Mouse (Mus musculus) heart, adult 2 months (tissue): ENCODE results near the gene Fndc10. TPM values are rescaled to one million over a fixed set of nuclear protein-coding genes. Genes with fewer than 3 reads are reported as not detected.
"Not testable (repeated sequence)": the region's sequence is repeated elsewhere in the genome, so short reads cannot be mapped to it uniquely, and the experiment has no call there.

Source experiments
- DNase-seq, 2 experiments: peaks; one replicate each; pipeline ENCODE4 v3.0.0; 2021
- H3K27ac ChIP-seq: fragments of 200-600 bp; 2 replicates; pipeline ENCODE4 v1.8.1; 2022
- H3K27me3 ChIP-seq: fragments of 200-500 bp; 2 replicates; pipeline ENCODE4 v1.6.1; 2012; ENCODE audit warnings: mild to moderate bottlenecking, low read length, inconsistent platforms, mixed read lengths; ENCODE audit not compliant: control insufficient read depth, insufficient read depth
- H3K36me3 ChIP-seq: fragments of 200-500 bp; 2 replicates; pipeline ENCODE4 v1.6.1; 2012; ENCODE audit warnings: low read length, inconsistent platforms; ENCODE audit not compliant: control insufficient read depth, insufficient read depth
- H3K4me1 ChIP-seq: fragments of 200-500 bp; 2 replicates; pipeline ENCODE4 v1.6.1; 2011; ENCODE audit warnings: low read length; ENCODE audit not compliant: control insufficient read depth, insufficient read depth
- H3K4me3 ChIP-seq: fragments of 200-600 bp; 2 replicates; pipeline ENCODE4 v1.8.1; 2022
- H3K79me2 ChIP-seq: fragments of 200-500 bp; replicated peaks from 2 replicates; pipeline ENCODE4 v1.6.1; 2012; ENCODE audit warnings: mild to moderate bottlenecking, inconsistent platforms, low read length, moderate library complexity, mixed read lengths; ENCODE audit not compliant: control insufficient read depth, insufficient read depth
- H3K9ac ChIP-seq: fragments of 200-500 bp; 2 replicates; pipeline ENCODE4 v1.6.1; 2012; ENCODE audit warnings: low read depth, mild to moderate bottlenecking, control low read depth, inconsistent platforms, low read length, mixed read lengths
- CTCF ChIP-seq: fragments of 200-600 bp; IDR thresholded peaks from 2 replicates; pipeline ENCODE4 v1.8.1; 2022; ENCODE audit warnings: antibody characterized with exemption, mild to moderate bottlenecking, moderate library complexity
- EP300 ChIP-seq: fragments of 200-500 bp; IDR thresholded peaks from 2 replicates; pipeline ENCODE4 v1.6.1; 2011; ENCODE audit warnings: low read depth, low read length, control low read depth; ENCODE audit not compliant: insufficient read depth
- POLR2A ChIP-seq: fragments of 200-500 bp; IDR thresholded peaks from 2 replicates; pipeline ENCODE4 v1.6.1; 2011; ENCODE audit warnings: mild to moderate bottlenecking, low read depth, low read length, control low read depth; ENCODE audit not compliant: insufficient read depth
- WGBS: fragments of 180-500 bp; shearing (Covaris S2); methylation state at CpG from one replicate; pipeline ENCODE4 v1.1.7; 2018; 5-methylcytosine and 5-hydroxymethylcytosine counted together
- intact Hi-C: fragments of 180-260 bp; cut with DNase I; formaldehyde crosslinking; loops from one replicate; pipeline ENCODE4 v1.15.1; 2025
- polyA plus RNA-seq: library from polyadenylated mRNA; depleted of rRNA; stranded (reverse); fragments of >200 nt; gene quantifications from 2 replicates; pipeline ENCODE4 v1.2.3, GENCODE M21; 2012
- total RNA-seq, 2 experiments: library from RNA; stranded (reverse); gene quantifications; 2 replicates each; pipeline ENCODE4 v1.2.3; 2021

Gene Fndc10
- total and polyA plus RNA-seq, 3 experiments: 1.2 to 3.9 (median 1.5) TPM

DNA sequence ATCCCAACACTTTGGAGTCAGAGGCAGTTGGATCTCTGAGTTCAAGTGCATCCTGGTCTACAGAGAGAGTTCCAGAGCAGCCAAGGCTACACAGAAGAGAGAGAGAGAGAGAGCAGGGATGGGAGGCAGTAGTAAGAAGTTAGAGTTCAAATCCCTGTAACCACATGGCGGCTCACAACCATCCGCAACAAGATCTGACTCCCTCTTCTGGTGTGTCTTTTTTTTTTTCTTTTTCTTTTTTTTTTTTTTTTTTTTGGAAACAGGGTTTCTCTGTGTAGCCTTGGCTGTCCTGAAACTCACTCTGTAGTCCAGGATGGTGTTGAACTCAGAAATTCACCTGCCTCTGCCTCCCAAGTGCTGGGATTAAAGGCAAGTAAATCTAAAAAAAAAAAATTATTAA, 22.1 kb upstream of the Fndc10 start:
- no peak overlapping the region for H3K9ac ChIP-seq
- no peak overlapping the region for H3K4me3 ChIP-seq
- H3K4me1 ChIP-seq: peaks cover 3% of the 10 kb centered on the region; the same call in 1 of the 2 replicates
- intact Hi-C loops: no loop called here
- no peaks in the 10 kb centered on the region for H3K27me3 ChIP-seq
- no peak for DNase-seq
- no peaks in the 10 kb centered on the region for H3K36me3 ChIP-seq
- WGBS: 57% methylated on average over 2 of the region's 2 CpGs
- H3K79me2 ChIP-seq: 0 out of 2 replicates have a peak, but pooled peaks cover 2% of the 10 kb centered on the region
- no peak for TF ChIP-seq POLR2A
- TF ChIP-seq CTCF: no peak
- TF ChIP-seq EP300: no peak
- no peak overlapping the region for H3K27ac ChIP-seq

DNA sequence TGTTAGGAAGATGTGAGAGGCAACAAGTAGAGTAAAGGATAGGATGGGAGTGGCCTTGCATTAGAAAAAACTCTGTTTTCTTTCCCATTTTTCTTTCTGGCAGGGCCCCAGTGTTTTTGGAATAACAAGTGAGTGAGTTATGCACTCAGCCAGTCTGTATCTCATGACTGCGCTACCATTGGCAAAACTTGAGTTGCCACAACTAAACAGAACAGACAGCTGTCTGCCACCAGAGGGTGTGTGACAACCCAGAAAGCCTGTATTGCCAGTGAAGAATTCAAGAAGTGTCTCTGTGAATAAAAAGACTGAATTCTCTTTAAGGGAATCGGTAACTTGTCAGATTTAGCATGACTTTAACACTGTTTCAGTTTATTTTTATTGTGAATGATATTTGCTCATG, 18.2 kb upstream of the Fndc10 start:
- no peak for DNase-seq
- TF ChIP-seq CTCF (peak; percentile 69), POLR2A (no peak), EP300 (no peak)
- no peaks in the 10 kb centered on the region for H3K36me3 ChIP-seq
- no peaks in the 10 kb centered on the region for H3K4me1 ChIP-seq
- no peak overlapping the region for H3K9ac ChIP-seq
- intact Hi-C loops: no loop called here
- no peak overlapping the region for H3K27ac ChIP-seq
- 51% methylated on average over 2 of the region's 2 CpGs for WGBS
- H3K4me3 ChIP-seq: no peak overlapping the region
- H3K79me2 ChIP-seq: no peaks in the 10 kb centered on the region
- H3K27me3 ChIP-seq: no peaks in the 10 kb centered on the region

DNA sequence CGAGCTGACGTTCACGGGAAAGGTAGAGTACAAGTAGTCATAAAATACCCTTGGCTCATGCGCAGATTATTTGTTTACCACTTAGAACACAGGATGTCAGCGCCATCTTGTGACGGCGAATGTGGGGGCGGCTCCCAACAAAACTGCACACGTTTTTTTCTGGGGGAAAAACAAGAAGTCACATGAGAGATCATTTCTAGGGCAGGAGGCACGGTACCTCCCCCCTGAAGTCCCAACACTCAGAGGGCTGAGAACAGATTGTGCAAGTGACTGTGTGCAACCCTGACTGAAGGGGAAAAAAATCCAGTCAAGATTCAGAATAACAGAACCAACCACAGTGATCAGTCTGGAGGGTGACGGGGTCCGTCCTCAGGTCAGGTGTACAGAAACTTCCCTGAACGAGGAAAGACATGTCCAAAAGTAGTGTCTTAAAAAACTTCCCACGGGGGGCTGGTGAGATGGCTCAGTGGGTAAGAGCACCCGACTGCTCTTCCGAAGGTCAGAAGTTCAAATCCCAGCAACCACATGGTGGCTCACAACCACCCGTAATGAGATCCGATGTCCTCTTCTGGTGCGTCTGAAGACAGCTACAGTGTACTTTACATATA, 10.4 kb upstream of the Fndc10 start:
- 84% methylated on average over 16 of the region's 19 CpGs for WGBS
- intact Hi-C loops, H3K4me3 ChIP-seq, H3K36me3 ChIP-seq, H3K27ac ChIP-seq, H3K4me1 ChIP-seq, DNase-seq, H3K27me3 ChIP-seq, H3K79me2 ChIP-seq, H3K9ac ChIP-seq: not testable (repeated sequence)

DNA sequence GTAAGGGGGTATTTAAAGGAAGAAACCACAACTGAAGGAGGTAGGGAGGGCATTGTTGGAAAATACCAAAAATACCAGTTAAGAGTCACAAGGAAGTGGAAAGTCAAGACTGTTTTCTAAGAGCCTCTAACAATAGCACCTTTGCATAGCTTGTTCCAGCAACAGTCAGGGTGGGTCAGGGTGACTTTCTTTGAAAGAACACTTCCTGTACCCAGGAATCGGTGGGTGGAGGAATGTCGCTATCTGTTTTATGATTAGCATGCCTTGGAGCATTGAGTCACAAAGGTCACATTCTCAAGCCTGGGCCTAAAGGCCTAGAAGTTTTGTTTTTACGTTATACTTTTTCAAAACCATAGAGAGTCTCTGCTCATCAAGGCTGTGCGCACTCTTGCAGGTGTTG, 6.4 kb upstream of the Fndc10 start:
- H3K4me1 ChIP-seq, H3K4me3 ChIP-seq, H3K9ac ChIP-seq, H3K36me3 ChIP-seq, intact Hi-C loops, DNase-seq, H3K27me3 ChIP-seq, H3K79me2 ChIP-seq, H3K27ac ChIP-seq: not testable (repeated sequence)
- 62% methylated on average over 4 of the region's 4 CpGs for WGBS

DNA sequence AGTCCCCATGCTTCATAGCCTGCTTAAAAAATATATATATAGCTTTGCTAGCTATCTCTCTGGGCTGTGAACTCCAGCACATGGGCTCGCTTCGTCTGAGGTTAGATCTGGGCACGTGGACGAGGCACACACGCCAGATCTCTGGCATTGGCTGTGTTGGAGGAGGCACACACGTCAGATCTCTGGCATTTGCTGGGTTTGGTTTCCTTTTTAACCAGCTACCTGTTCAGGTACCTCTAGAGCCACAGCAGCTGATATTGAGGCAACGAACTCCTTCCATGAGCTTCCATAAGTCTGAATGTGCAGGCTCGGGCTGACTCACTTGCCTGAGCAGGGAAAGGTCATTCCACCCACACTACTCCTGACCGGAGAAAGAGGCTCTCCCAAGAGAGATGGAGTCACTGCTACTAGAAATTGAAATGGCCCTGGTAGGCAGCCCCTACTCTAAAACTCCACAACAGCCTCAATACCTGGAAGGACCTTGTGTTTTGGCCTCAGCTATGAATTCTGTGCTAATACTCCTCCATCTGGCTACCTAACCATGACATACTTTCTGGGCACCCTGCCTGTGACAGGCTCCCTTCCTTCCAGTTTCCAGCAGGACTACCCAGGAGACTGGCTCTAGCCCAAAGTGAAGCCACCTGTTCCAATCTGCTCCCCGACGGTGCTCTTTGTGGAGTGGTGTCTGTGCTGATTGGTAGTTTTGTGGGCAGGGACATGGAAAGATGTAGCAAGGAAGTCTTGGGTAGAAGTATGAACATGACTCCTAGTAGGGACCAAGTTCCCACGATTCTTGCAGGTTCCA, 3.4 kb upstream of the Fndc10 start:
- intact Hi-C loops: no loop called here
- no peak for DNase-seq
- 64% methylated on average over 12 of the region's 12 CpGs for WGBS

DNA sequence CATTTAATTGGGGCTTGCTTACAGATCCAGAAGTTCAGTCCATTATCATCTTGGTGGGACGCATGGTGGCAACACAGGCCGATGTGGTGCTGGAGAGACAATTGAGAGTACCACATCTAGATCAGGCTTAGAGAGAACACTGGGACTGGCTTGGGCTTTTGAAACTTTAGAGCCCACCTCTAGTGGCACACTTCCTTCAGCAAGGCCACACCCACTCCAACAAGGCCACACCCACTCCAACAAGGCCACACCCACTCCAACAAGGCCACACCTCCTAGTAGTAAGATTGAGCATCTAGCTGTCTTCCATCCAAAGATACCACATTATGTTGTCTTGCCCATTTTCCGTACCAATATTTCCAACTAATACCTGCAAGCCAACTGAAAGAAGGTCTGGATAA, 1.7 kb upstream of the Fndc10 start:
- Histone ChIP-seq H3K9ac (no peak overlapping the region), H3K4me1 (no peaks in the 10 kb centered on the region), H3K27ac (no peak overlapping the region), H3K36me3 (no peaks in the 10 kb centered on the region), H3K4me3 (no peak overlapping the region), H3K27me3 (no peaks in the 10 kb centered on the region), H3K79me2 (no peaks in the 10 kb centered on the region)
- intact Hi-C loops: no loop called here
- 96% methylated on average over 3 of the region's 3 CpGs for WGBS
- TF ChIP-seq POLR2A (no peak), EP300 (no peak), CTCF (no peak)
- DNase-seq: no peak

More for the DNA sequence above, 3.4 kb upstream of the Fndc10 start:
- Histone ChIP-seq H3K79me2 (no peaks in the 10 kb centered on the region), H3K4me3 (no peak overlapping the region), H3K9ac (no peak overlapping the region), H3K36me3 (no peaks in the 10 kb centered on the region), H3K27me3 (no peaks in the 10 kb centered on the region), H3K27ac (no peak overlapping the region), H3K4me1 (no peaks in the 10 kb centered on the region)
- TF ChIP-seq CTCF (no peak), POLR2A (no peak), EP300 (no peak)
